Mouse (Mus musculus) midbrain, embryonic 13.5 days (tissue): Measurements from ENCODE around the gene Tnip1. TPM values are rescaled to one million over a fixed set of nuclear protein-coding genes. Genes with fewer than 3 reads are reported as not detected.

Experiments used
- ATAC-seq: fragments of 200-750 bp; cut with Nextera tagmentation; 2 replicates; pipeline ENCODE4 v1.8.0; 2017; ENCODE audit warnings: mild to moderate bottlenecking, moderate TSS enrichment, moderate library complexity
- H3K27ac ChIP-seq: fragments of 300-500 bp; sonication (generic); 2 replicates; pipeline ENCODE4 v1.5.1; 2015; ENCODE audit warnings: inconsistent platforms, mild to moderate bottlenecking, moderate library complexity
- H3K27me3 ChIP-seq: fragments of 300-500 bp; sonication (generic); 2 replicates; pipeline ENCODE4 v1.6.1; 2015; ENCODE audit warnings: mild to moderate bottlenecking, inconsistent platforms
- H3K36me3 ChIP-seq: fragments of 300-500 bp; sonication (generic); 2 replicates; pipeline ENCODE4 v1.6.1; 2015; ENCODE audit warnings: mild to moderate bottlenecking, inconsistent platforms
- H3K4me1 ChIP-seq: fragments of 300-500 bp; sonication (generic); replicated peaks from 2 replicates; pipeline ENCODE4 v1.6.1; 2015; ENCODE audit warnings: inconsistent platforms
- H3K4me2 ChIP-seq: fragments of 300-500 bp; sonication (generic); replicated peaks from 2 replicates; pipeline ENCODE4 v1.6.1; 2015; ENCODE audit warnings: moderate library complexity, mild to moderate bottlenecking, inconsistent platforms
- H3K4me3 ChIP-seq: fragments of 300-500 bp; sonication (generic); replicated peaks from 2 replicates; pipeline ENCODE4 v1.5.1; 2015; ENCODE audit warnings: mild to moderate bottlenecking, inconsistent platforms
- H3K9ac ChIP-seq: fragments of 300-500 bp; sonication (generic); replicated peaks from 2 replicates; pipeline ENCODE4 v1.6.1; 2015; ENCODE audit warnings: mild to moderate bottlenecking, inconsistent platforms
- H3K9me3 ChIP-seq: fragments of 300-500 bp; sonication (generic); 2 replicates; pipeline ENCODE4 v1.6.1; 2016; ENCODE audit warnings: mild to moderate bottlenecking, inconsistent platforms
- WGBS: fragments of 180-500 bp; shearing (Covaris S2); methylation state at CpG from one replicate; pipeline ENCODE4 v1.1.7; 2015; 5-methylcytosine and 5-hydroxymethylcytosine counted together
- polyA plus RNA-seq: library from polyadenylated mRNA; unstranded; fragments of >200 nt; fragmentation: Nextera tagmentation; extraction: Ambion mirVana; gene quantifications from 2 replicates; pipeline ENCODE4 v1.2.1, GENCODE M21; 2015

The Tnip1 gene
- 13.4 and 14.4 TPM in 2 replicates for polyA plus RNA-seq

GRCm38 (mm10) chr11:54962810-54963209 is at the start of gene Tnip1:
Tnip1 (minus strand) TSS chr11:54962917.
- no peaks in the 10 kb centered on the region for H3K9me3 ChIP-seq
- 37% methylated on average over 6 of the region's 6 CpGs for WGBS
- H3K4me1 ChIP-seq = no peaks in the 10 kb centered on the region
- H3K36me3 ChIP-seq = no peaks in the 10 kb centered on the region
- H3K4me3 ChIP-seq = no peak within 1 kb of the TSS
- H3K4me2 ChIP-seq = no peak within 1 kb of the TSS
- no peak within 1 kb of the TSS for H3K9ac ChIP-seq
- no peak for ATAC-seq
- H3K27me3 ChIP-seq = no peaks in the 10 kb centered on the region
- H3K27ac ChIP-seq = no peak within 1 kb of the TSS

GRCm38 (mm10) chr11:55011440-55011839 is 48.7 kb upstream of the Tnip1 start:
- Histone ChIP-seq H3K4me2 (no peak overlapping the region), H3K36me3 (0 out of 2 replicates have a peak, but pooled peaks cover 4% of the 10 kb centered on the region), H3K27me3 (no peaks in the 10 kb centered on the region), H3K9me3 (no peaks in the 10 kb centered on the region), H3K4me3 (no peak overlapping the region), H3K9ac (no peak overlapping the region), H3K4me1 (peaks cover 11% of the 10 kb centered on the region; the same call in 1 of the 2 replicates), H3K27ac (no peak overlapping the region)
- no peak for ATAC-seq
- WGBS = 93% methylated on average over 3 of the region's 3 CpGs

GRCm38 (mm10) chr11:55008230-55008629 is 45.5 kb upstream of the Tnip1 start:
- no peak overlapping the region for H3K27ac ChIP-seq
- H3K4me1 ChIP-seq = no peaks in the 10 kb centered on the region
- no peak overlapping the region for H3K4me2 ChIP-seq
- H3K9ac ChIP-seq = no peak overlapping the region
- H3K36me3 ChIP-seq = peaks cover 6% of the 10 kb centered on the region; the same call in 1 of the 2 replicates
- H3K27me3 ChIP-seq = no peaks in the 10 kb centered on the region
- no peaks in the 10 kb centered on the region for H3K9me3 ChIP-seq
- no peak for ATAC-seq
- WGBS = 85% methylated on average over 6 of the region's 6 CpGs
- H3K4me3 ChIP-seq = no peak overlapping the region

- Histone ChIP-seq H3K36me3 (peaks cover 12% of the 10 kb centered on the region; the same call in 1 of the 2 replicates), H3K9me3 (peaks cover 5% of the 10 kb centered on the region; the same call in 1 of the 2 replicates), H3K4me3 (no peak overlapping the region), H3K9ac (no peak overlapping the region), H3K4me1 (no peaks in the 10 kb centered on the region), H3K27me3 (no peaks in the 10 kb centered on the region), H3K4me2 (no peak overlapping the region), H3K27ac (no peak overlapping the region)
- no peak for ATAC-seq
- 87% methylated on average over 5 of the region's 5 CpGs for WGBS
Measured at GRCm38 (mm10) chr11:55005684-55006083, 43.0 kb upstream of the Tnip1 start.

GRCm38 (mm10) chr11:55004970-55005502 is 42.3 kb upstream of the Tnip1 start:
- Histone ChIP-seq H3K27ac (no peak overlapping the region), H3K9ac (no peak overlapping the region), H3K9me3 (peaks cover 7% of the 10 kb centered on the region; the same call in 1 of the 2 replicates), H3K27me3 (no peaks in the 10 kb centered on the region), H3K36me3 (peaks cover 12% of the 10 kb centered on the region; the same call in 1 of the 2 replicates), H3K4me3 (no peak overlapping the region), H3K4me2 (no peak overlapping the region), H3K4me1 (no peaks in the 10 kb centered on the region)
- no peak for ATAC-seq
- WGBS = 80% methylated on average over 7 of the region's 7 CpGs

- peaks cover 7% of the 10 kb centered on the region; the same call in 1 of the 2 replicates for H3K9me3 ChIP-seq
- WGBS = 41% methylated on average over 2 of the region's 2 CpGs
- H3K4me3 ChIP-seq = no peak overlapping the region
- H3K27ac ChIP-seq = no peak overlapping the region
- H3K4me2 ChIP-seq = no peak overlapping the region
- no peak overlapping the region for H3K9ac ChIP-seq
- H3K36me3 ChIP-seq = peaks cover 8% of the 10 kb centered on the region; the same call in 1 of the 2 replicates
- H3K27me3 ChIP-seq = no peaks in the 10 kb centered on the region
- ATAC-seq = no peak
- H3K4me1 ChIP-seq = no peaks in the 10 kb centered on the region
Measured at GRCm38 (mm10) chr11:54998708-54999107, 36.0 kb upstream of the Tnip1 start.

GRCm38 (mm10) chr11:54998284-54998683 is 35.6 kb upstream of the Tnip1 start:
- H3K27me3 ChIP-seq = no peaks in the 10 kb centered on the region
- peaks cover 7% of the 10 kb centered on the region; the same call in 1 of the 2 replicates for H3K36me3 ChIP-seq
- WGBS = 4% methylated on average over 12 of the region's 12 CpGs
- H3K4me2 ChIP-seq = no peak overlapping the region
- no peak overlapping the region for H3K27ac ChIP-seq
- H3K4me3 ChIP-seq = no peak overlapping the region
- no peak overlapping the region for H3K9ac ChIP-seq
- ATAC-seq = peak; percentile 85
- peaks cover 7% of the 10 kb centered on the region; the same call in 1 of the 2 replicates for H3K9me3 ChIP-seq
- H3K4me1 ChIP-seq = no peaks in the 10 kb centered on the region

- no peak for ATAC-seq
- H3K9ac ChIP-seq = no peak overlapping the region
- 63% methylated on average over 7 of the region's 7 CpGs for WGBS
- H3K4me3 ChIP-seq = no peak overlapping the region
- no peak overlapping the region for H3K4me2 ChIP-seq
- H3K36me3 ChIP-seq = peaks cover 4% of the 10 kb centered on the region; the same call in 1 of the 2 replicates
- H3K27ac ChIP-seq = no peak overlapping the region
- H3K9me3 ChIP-seq = peaks cover 7% of the 10 kb centered on the region; the same call in 1 of the 2 replicates
- no peaks in the 10 kb centered on the region for H3K27me3 ChIP-seq
- no peaks in the 10 kb centered on the region for H3K4me1 ChIP-seq
Measured at GRCm38 (mm10) chr11:54996176-54996575, 33.5 kb upstream of the Tnip1 start.

- Histone ChIP-seq H3K36me3 (no peaks in the 10 kb centered on the region), H3K4me1 (no peaks in the 10 kb centered on the region), H3K9ac (no peak overlapping the region), H3K9me3 (no peaks in the 10 kb centered on the region), H3K27me3 (no peaks in the 10 kb centered on the region), H3K4me3 (no peak overlapping the region), H3K27ac (no peak overlapping the region), H3K4me2 (no peak overlapping the region)
- ATAC-seq = no peak
Measured at GRCm38 (mm10) chr11:54989920-54990319, 27.2 kb upstream of the Tnip1 start.

GRCm38 (mm10) chr11:54988754-54989349 is 26.1 kb upstream of the Tnip1 start:
- H3K4me2 ChIP-seq = no peak overlapping the region
- no peaks in the 10 kb centered on the region for H3K9me3 ChIP-seq
- ATAC-seq = no peak
- H3K36me3 ChIP-seq = no peaks in the 10 kb centered on the region
- H3K27ac ChIP-seq = no peak overlapping the region
- H3K4me1 ChIP-seq = no peaks in the 10 kb centered on the region
- WGBS = 84% methylated on average over 8 of the region's 8 CpGs
- no peak overlapping the region for H3K9ac ChIP-seq
- H3K27me3 ChIP-seq = no peaks in the 10 kb centered on the region
- H3K4me3 ChIP-seq = no peak overlapping the region

- Histone ChIP-seq H3K27ac (no peak overlapping the region), H3K9ac (no peak overlapping the region), H3K4me2 (no peak overlapping the region), H3K27me3 (no peaks in the 10 kb centered on the region), H3K9me3 (no peaks in the 10 kb centered on the region), H3K4me1 (no peaks in the 10 kb centered on the region), H3K36me3 (no peaks in the 10 kb centered on the region), H3K4me3 (no peak overlapping the region)
- 79% methylated on average over 1 of the region's 1 CpGs for WGBS
- no peak for ATAC-seq
Measured at GRCm38 (mm10) chr11:54987974-54988373, 25.3 kb upstream of the Tnip1 start.

- H3K9me3 ChIP-seq = no peaks in the 10 kb centered on the region
- no peaks in the 10 kb centered on the region for H3K4me1 ChIP-seq
- H3K4me3 ChIP-seq = no peak overlapping the region
- ATAC-seq = no peak
- WGBS = 83% methylated on average over 3 of the region's 3 CpGs
- H3K4me2 ChIP-seq = no peak overlapping the region
- H3K9ac ChIP-seq = no peak overlapping the region
- no peak overlapping the region for H3K27ac ChIP-seq
- H3K27me3 ChIP-seq = no peaks in the 10 kb centered on the region
- H3K36me3 ChIP-seq = 0 out of 2 replicates have a peak, but pooled peaks cover 3% of the 10 kb centered on the region
Measured at GRCm38 (mm10) chr11:54985086-54985485, 22.4 kb upstream of the Tnip1 start.
